Mouse (Mus musculus) intestine, embryonic 16.5 days (tissue): ENCODE measurements around the gene Zbtb43. TPM values are rescaled to one million over a fixed set of nuclear protein-coding genes. Genes with fewer than 3 reads are reported as not detected.

Source experiments
- ATAC-seq: fragments of 200-750 bp; cut with Nextera tagmentation; 2 replicates; pipeline ENCODE4 v1.8.0; 2017; ENCODE audit warnings: moderate TSS enrichment, moderate library complexity
- H3K27ac ChIP-seq: fragments of 300-500 bp; sonication (generic); 2 replicates; pipeline ENCODE4 v1.5.1; 2014; ENCODE audit warnings: mild to moderate bottlenecking, low read length
- H3K27me3 ChIP-seq: fragments of 300-500 bp; sonication (generic); replicated peaks from 2 replicates; pipeline ENCODE4 v1.6.1; 2014; ENCODE audit warnings: low read length, control low read depth, mixed read lengths; ENCODE audit not compliant: control insufficient read depth, insufficient read depth
- H3K36me3 ChIP-seq: fragments of 300-500 bp; sonication (generic); 2 replicates; pipeline ENCODE4 v1.6.1; 2014; ENCODE audit warnings: low read length, control low read depth; ENCODE audit not compliant: control insufficient read depth, insufficient read depth
- H3K4me1 ChIP-seq: fragments of 300-500 bp; sonication (generic); 2 replicates; pipeline ENCODE4 v1.6.1; 2014; ENCODE audit warnings: low read length, control low read depth, mixed read lengths; ENCODE audit not compliant: control insufficient read depth, insufficient read depth
- H3K4me2 ChIP-seq: fragments of 300-500 bp; sonication (generic); 2 replicates; pipeline ENCODE4 v1.6.1; 2014; ENCODE audit warnings: low read depth, low read length, control low read depth
- H3K4me3 ChIP-seq: fragments of 300-500 bp; sonication (generic); 2 replicates; pipeline ENCODE4 v1.5.1; 2014; ENCODE audit warnings: mild to moderate bottlenecking, low read length
- H3K9ac ChIP-seq: fragments of 300-500 bp; sonication (generic); 2 replicates; pipeline ENCODE4 v1.6.1; 2014; ENCODE audit warnings: low read depth, low read length
- H3K9me3 ChIP-seq: fragments of 300-500 bp; sonication (generic); 2 replicates; pipeline ENCODE4 v1.6.1; 2016; ENCODE audit warnings: low read length, control low read depth; ENCODE audit not compliant: control insufficient read depth
- WGBS: fragments of 180-500 bp; shearing (Covaris S2); extraction: QIAGEN DNeasy Blood & Tissue Kit; methylation state at CpG from one replicate; pipeline ENCODE4 v1.1.7; 2014; 5-methylcytosine and 5-hydroxymethylcytosine counted together
- polyA plus RNA-seq: library from polyadenylated mRNA; unstranded; fragments of >200 nt; fragmentation: Nextera tagmentation; extraction: Ambion mirVana; gene quantifications from 2 replicates; pipeline ENCODE4 v1.2.1, GENCODE M21; 2015

Gene Zbtb43
- polyA plus RNA-seq, 1 experiment from 2014 or later: 10.8 TPM

- Histone ChIP-seq H3K4me3 (no peak overlapping the region), H3K27me3 (no peaks in the 10 kb centered on the region), H3K4me1 (no peaks in the 10 kb centered on the region), H3K4me2 (no peak overlapping the region), H3K36me3 (0 out of 2 replicates have a peak, but pooled peaks cover 3% of the 10 kb centered on the region), H3K9ac (no peak overlapping the region), H3K9me3 (no peaks in the 10 kb centered on the region), H3K27ac (no peak overlapping the region)
- no peak for ATAC-seq
- WGBS: 65% methylated on average over 4 of the region's 4 CpGs
These were observed 50.9 kb downstream of the Zbtb43 start for GRCm38 (mm10) chr2:33417454-33417853.

DNA sequence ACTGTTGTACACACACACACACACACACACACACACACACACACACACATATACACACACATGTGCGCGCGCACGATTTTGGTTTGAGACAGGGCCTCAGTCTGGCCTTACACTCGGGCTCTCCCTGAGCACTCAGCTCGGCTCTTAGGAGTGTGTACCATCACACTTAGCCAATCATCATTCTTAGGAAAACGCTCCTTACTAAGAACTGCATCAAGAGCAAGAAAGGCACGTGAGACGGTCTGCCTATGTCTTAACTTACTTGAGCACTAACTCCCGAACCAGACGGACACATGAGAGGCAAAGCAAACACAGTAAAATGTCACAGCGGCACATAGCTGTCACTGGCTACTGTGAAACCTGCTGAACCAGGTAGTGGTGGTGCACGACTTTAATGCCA lies 54.3 kb downstream of the Zbtb43 start:
- no peak overlapping the region for H3K4me2 ChIP-seq
- H3K9me3 ChIP-seq: no peaks in the 10 kb centered on the region
- no peak for ATAC-seq
- H3K27me3 ChIP-seq: no peaks in the 10 kb centered on the region
- no peak overlapping the region for H3K4me3 ChIP-seq
- WGBS: 82% methylated on average over 13 of the region's 13 CpGs
- 0 out of 2 replicates have a peak, but pooled peaks cover 3% of the 10 kb centered on the region for H3K36me3 ChIP-seq
- 0 out of 2 replicates have a peak, but pooled peaks cover 4% of the 10 kb centered on the region for H3K4me1 ChIP-seq
- no peak overlapping the region for H3K9ac ChIP-seq
- H3K27ac ChIP-seq: no peak overlapping the region

GRCm38 (mm10) chr2:33412111-33412510 lies 56.2 kb downstream of the Zbtb43 start:
- H3K4me3 ChIP-seq: no peak overlapping the region
- ATAC-seq: no peak
- H3K4me1 ChIP-seq: 0 out of 2 replicates have a peak, but pooled peaks cover 4% of the 10 kb centered on the region
- no peak overlapping the region for H3K27ac ChIP-seq
- 0 out of 2 replicates have a peak, but pooled peaks cover 3% of the 10 kb centered on the region for H3K36me3 ChIP-seq
- no peak overlapping the region for H3K4me2 ChIP-seq
- WGBS: 83% methylated on average over 14 of the region's 14 CpGs
- H3K9ac ChIP-seq: no peak overlapping the region
- no peaks in the 10 kb centered on the region for H3K27me3 ChIP-seq
- H3K9me3 ChIP-seq: no peaks in the 10 kb centered on the region

- Histone ChIP-seq H3K4me2 (no peak overlapping the region), H3K4me3 (no peak overlapping the region), H3K36me3 (no peaks in the 10 kb centered on the region; the same call in 1 of the 2 replicates), H3K9me3 (no peaks in the 10 kb centered on the region), H3K27ac (peak overlapping the region; percentile 63), H3K4me1 (peaks cover 14% of the 10 kb centered on the region), H3K27me3 (no peaks in the 10 kb centered on the region), H3K9ac (no peak overlapping the region)
- peak; percentile 62 for ATAC-seq
- WGBS: 56% methylated on average over 4 of the region's 4 CpGs
These were observed 64.8 kb downstream of the Zbtb43 start for GRCm38 (mm10) chr2:33403511-33404003.

GRCm38 (mm10) chr2:33402638-33403037 lies 65.7 kb downstream of the Zbtb43 start:
- Histone ChIP-seq H3K9me3 (no peaks in the 10 kb centered on the region), H3K4me3 (no peak overlapping the region), H3K36me3 (no peaks in the 10 kb centered on the region; the same call in 1 of the 2 replicates), H3K27ac (no peak overlapping the region), H3K4me2 (no peak overlapping the region), H3K27me3 (no peaks in the 10 kb centered on the region), H3K9ac (no peak overlapping the region), H3K4me1 (peaks cover 14% of the 10 kb centered on the region)
- no peak for ATAC-seq
- WGBS: 66% methylated on average over 5 of the region's 5 CpGs

DNA sequence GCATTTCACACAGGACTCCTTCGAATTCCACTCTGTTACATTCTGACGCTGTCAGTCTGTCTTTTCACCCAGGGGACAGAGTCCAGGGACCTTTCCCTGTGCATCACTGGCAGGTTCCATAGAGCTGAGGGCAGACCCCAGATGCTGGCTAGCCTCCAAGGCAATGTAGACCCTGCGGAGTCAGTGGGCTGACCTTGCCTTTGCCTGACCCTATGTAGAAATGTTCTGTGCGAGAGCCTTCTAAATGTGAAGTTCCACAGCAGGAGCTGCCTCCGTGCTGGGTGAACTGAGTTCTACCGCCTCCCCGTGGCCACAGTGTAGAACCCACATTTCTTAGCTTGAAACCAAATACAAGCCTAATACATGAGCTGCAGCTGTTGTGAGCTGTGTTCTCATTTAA lies 66.1 kb downstream of the Zbtb43 start:
- ATAC-seq: no peak
- no peak overlapping the region for H3K9ac ChIP-seq
- peaks cover 14% of the 10 kb centered on the region for H3K4me1 ChIP-seq
- WGBS: 34% methylated on average over 7 of the region's 7 CpGs
- no peak overlapping the region for H3K4me2 ChIP-seq
- H3K9me3 ChIP-seq: no peaks in the 10 kb centered on the region
- no peaks in the 10 kb centered on the region for H3K27me3 ChIP-seq
- H3K4me3 ChIP-seq: no peak overlapping the region
- H3K27ac ChIP-seq: no peak overlapping the region
- H3K36me3 ChIP-seq: no peaks in the 10 kb centered on the region; the same call in 1 of the 2 replicates

DNA sequence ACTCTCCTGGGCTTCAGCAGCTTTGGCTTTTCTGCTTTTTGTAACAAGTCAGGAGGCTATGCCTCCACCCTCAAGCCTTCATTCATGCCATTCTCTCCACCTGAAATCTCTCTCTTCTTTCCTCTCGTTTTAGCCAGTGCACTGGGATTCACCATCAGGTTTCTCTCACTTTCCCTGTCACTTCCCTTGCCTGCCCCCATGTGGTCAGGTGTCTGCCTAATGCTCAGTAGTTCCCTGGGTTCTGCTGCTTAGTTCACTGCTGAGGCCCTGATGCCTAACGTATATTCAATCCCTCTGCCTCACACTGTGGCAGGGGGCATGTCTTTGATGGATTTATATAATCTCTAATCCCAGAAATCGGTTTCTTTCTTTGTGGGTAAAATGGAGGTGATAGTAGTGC lies 67.1 kb downstream of the Zbtb43 start:
- H3K27ac ChIP-seq: no peak overlapping the region
- peaks cover 10% of the 10 kb centered on the region for H3K4me1 ChIP-seq
- H3K36me3 ChIP-seq: no peaks in the 10 kb centered on the region; the same call in 1 of the 2 replicates
- 48% methylated on average over 3 of the region's 3 CpGs for WGBS
- H3K9me3 ChIP-seq: no peaks in the 10 kb centered on the region
- H3K9ac ChIP-seq: no peak overlapping the region
- no peak overlapping the region for H3K4me2 ChIP-seq
- H3K4me3 ChIP-seq: no peak overlapping the region
- no peaks in the 10 kb centered on the region for H3K27me3 ChIP-seq
- ATAC-seq: no peak

GRCm38 (mm10) chr2:33400541-33400940 lies 67.8 kb downstream of the Zbtb43 start:
- H3K9ac ChIP-seq: no peak overlapping the region
- ATAC-seq: no peak
- H3K36me3 ChIP-seq: no peaks in the 10 kb centered on the region
- peaks cover 10% of the 10 kb centered on the region for H3K4me1 ChIP-seq
- H3K4me3 ChIP-seq: no peak overlapping the region
- no peak overlapping the region for H3K4me2 ChIP-seq
- H3K27ac ChIP-seq: no peak overlapping the region
- whole genome bisulfite sequencing: 70% methylated on average over 5 of the region's 5 CpGs
- H3K27me3 ChIP-seq: no peaks in the 10 kb centered on the region
- no peaks in the 10 kb centered on the region for H3K9me3 ChIP-seq
